Comparison of ENCODE assay signal across 8 mouse cellular contexts in genomic region chr4:9015528-9016503, GRCm38 (mm10).
DNase-seq lines count a peak whose midpoint lies in the region; ATAC-seq and TF ChIP-seq lines count a peak whose summit lies in the region.

No protein-coding gene starts in this region.

- peak overlapping the region; percentile 61 for H3K27ac ChIP-seq in hindbrain, embryonic 13.5 days
- no peak overlapping the region for H3K27ac ChIP-seq in liver, embryonic 14.5 days

- 18% methylated on average over 14 of the region's 14 CpGs for WGBS in hindbrain, embryonic 13.5 days
- WGBS in liver, embryonic 14.5 days (ENCODE audit: insufficient replicate concordance), result 19% methylated on average over 14 of the region's 14 CpGs

- H3K4me1 ChIP-seq in hindbrain, embryonic 13.5 days (replicated peaks), result peaks cover 52% of the 10 kb centered on the region
- peaks cover 0 to 4% of the 10 kb centered on the region in 2 experiments; a peak in 2 of 4 replicates for H3K4me1 ChIP-seq in liver, embryonic 14.5 days (replicated peaks; ENCODE audit: control insufficient read depth in 2 of 2, insufficient read depth in 2 of 2, low read length in 1 of 2)

- H3K9me3 ChIP-seq in hindbrain, embryonic 13.5 days, result no peaks in the 10 kb centered on the region
- no peaks in the 10 kb centered on the region for H3K9me3 ChIP-seq in liver, embryonic 14.5 days (ENCODE audit: control insufficient read depth, low read length)

- no peak for TF ChIP-seq CTCF in liver, embryonic 14.5 days (IDR thresholded peaks at IDR 0.05; ENCODE audit: low read depth)

- no peak overlapping the region for H3K4me3 ChIP-seq in hindbrain, embryonic 13.5 days
- no peak overlapping the region for H3K4me3 ChIP-seq in liver, embryonic 14.5 days (ENCODE audit: insufficient read depth in 1 of 2, low read depth in 2 of 2, low read length in 2 of 2)

- no peak for TF ChIP-seq EP300 in liver, embryonic 14.5 days (IDR thresholded peaks at IDR 0.05; ENCODE audit: low read depth)

- peak; percentile 35 to 49 for DNase-seq in heart, adult 18-20 months
- DNase-seq in heart, adult 8-10 months (ENCODE audit: low spot score), result no peak
- DNase-seq in cerebellum, postnatal 25 days, result peak; percentile 84 to 86
- no peak for DNase-seq in liver, embryonic 14.5 days (ENCODE audit: low read depth in 3 of 3, low spot score in 3 of 3)
- DNase-seq in neural tube, embryonic 10.5 days (ENCODE audit: extremely low spot score, low spot score), result peak; percentile 60
- DNase-seq in c-Kit-positive CD71-positive TER-119-positive erythroid progenitor cells, embryonic 14.5 days (ENCODE audit: low spot score), result no peak
- DNase-seq in testis, postnatal 10 days (ENCODE audit: low spot score), result no peak

- H3K9ac ChIP-seq in hindbrain, embryonic 13.5 days, result no peak overlapping the region
- H3K9ac ChIP-seq in liver, embryonic 14.5 days (replicated peaks), result no peak overlapping the region

- no peaks in the 10 kb centered on the region for H3K36me3 ChIP-seq in hindbrain, embryonic 13.5 days
- H3K36me3 ChIP-seq in liver, embryonic 14.5 days (replicated peaks; ENCODE audit: control insufficient read depth, insufficient read depth, low read depth), result no peaks in the 10 kb centered on the region

- H3K27me3 ChIP-seq in hindbrain, embryonic 13.5 days, result no peaks in the 10 kb centered on the region
- H3K27me3 ChIP-seq in liver, embryonic 14.5 days (ENCODE audit: control insufficient read depth, insufficient read depth, low read length), result no peaks in the 10 kb centered on the region

- no peak for ATAC-seq in hindbrain, embryonic 13.5 days (ENCODE audit: low FRiP score)
- ATAC-seq in liver, embryonic 14.5 days (ENCODE audit: insufficient read depth), result peak; percentile 52; the same call in 1 of the 2 replicates

- H3K4me2 ChIP-seq in hindbrain, embryonic 13.5 days, result no peak overlapping the region
- H3K4me2 ChIP-seq in liver, embryonic 14.5 days (ENCODE audit: low read depth), result no peak overlapping the region

Comparison
In these comparisons a context has a peak if more than half of its experiments do, and no peak if none do; other contexts are left out.
1. DNase-seq: peak in heart, adult 18-20 months (2 of 2), cerebellum, postnatal 25 days (2 of 2) and neural tube, embryonic 10.5 days (single experiment); none in heart, adult 8-10 months (single experiment), liver, embryonic 14.5 days (0 of 3), c-Kit-positive CD71-positive TER-119-positive erythroid progenitor cells, embryonic 14.5 days (single experiment) and testis, postnatal 10 days (single experiment).